Mouse (Mus musculus) liver, embryonic 15.5 days (tissue): ENCODE results near the gene Olfr134. TPM values are rescaled to one million over a fixed set of nuclear protein-coding genes. Genes with fewer than 3 reads are reported as not detected.
"Not testable (repeated sequence)": the region's sequence is repeated elsewhere in the genome, so short reads cannot be mapped to it uniquely, and the experiment has no call there.

ENCODE experiments used
- ATAC-seq: fragments of 200-750 bp; cut with Nextera tagmentation; 2 replicates; pipeline ENCODE4 v1.8.0; 2017; ENCODE audit warnings: moderate number of reproducible peaks, mild to moderate bottlenecking, moderate library complexity; ENCODE audit not compliant: insufficient read depth
- H3K27ac ChIP-seq: fragments of 300-500 bp; sonication (generic); replicated peaks from 2 replicates; pipeline ENCODE4 v1.5.1; 2015; ENCODE audit warnings: mild to moderate bottlenecking, inconsistent platforms
- H3K27me3 ChIP-seq: fragments of 300-500 bp; sonication (generic); 2 replicates; pipeline ENCODE4 v1.6.1; 2015; ENCODE audit warnings: mild to moderate bottlenecking, inconsistent platforms
- H3K36me3 ChIP-seq: fragments of 300-500 bp; sonication (generic); replicated peaks from 2 replicates; pipeline ENCODE4 v1.6.1; 2015; ENCODE audit warnings: moderate library complexity, mild to moderate bottlenecking, inconsistent platforms
- H3K4me1 ChIP-seq: fragments of 300-500 bp; sonication (generic); replicated peaks from 2 replicates; pipeline ENCODE4 v1.6.1; 2015; ENCODE audit warnings: inconsistent platforms
- H3K4me2 ChIP-seq: fragments of 300-500 bp; sonication (generic); 2 replicates; pipeline ENCODE4 v1.6.1; 2015; ENCODE audit warnings: moderate library complexity, mild to moderate bottlenecking, inconsistent platforms
- H3K4me3 ChIP-seq: fragments of 300-500 bp; sonication (generic); replicated peaks from 2 replicates; pipeline ENCODE4 v1.5.1; 2015; ENCODE audit warnings: mild to moderate bottlenecking, inconsistent platforms
- H3K9ac ChIP-seq: fragments of 300-500 bp; sonication (generic); 2 replicates; pipeline ENCODE4 v1.6.1; 2015; ENCODE audit warnings: moderate library complexity, mild to moderate bottlenecking, inconsistent platforms
- H3K9me3 ChIP-seq: fragments of 300-500 bp; sonication (generic); replicated peaks from 2 replicates; pipeline ENCODE4 v1.6.1; 2016; ENCODE audit warnings: inconsistent platforms
- WGBS: fragments of 180-500 bp; shearing (Covaris S2); methylation state at CpG from one replicate; pipeline ENCODE4 v1.1.7; 2015; ENCODE audit warnings: mixed read lengths; ENCODE audit not compliant: insufficient replicate concordance; 5-methylcytosine and 5-hydroxymethylcytosine counted together
- polyA plus RNA-seq: library from polyadenylated mRNA; unstranded; fragments of >200 nt; fragmentation: Nextera tagmentation; extraction: Ambion mirVana; gene quantifications from 2 replicates; pipeline ENCODE4 v1.2.1, GENCODE M21; 2015

Olfr134 gene
- polyA plus RNA-seq, result not detected in 2 replicates

- H3K4me3 ChIP-seq, result no peak within 1 kb of the TSS
- H3K27ac ChIP-seq, result no peak within 1 kb of the TSS
- H3K36me3 ChIP-seq, result no peaks in the 10 kb centered on the region
- no peaks in the 10 kb centered on the region for H3K4me1 ChIP-seq
- no peaks in the 10 kb centered on the region for H3K9me3 ChIP-seq
- H3K9ac ChIP-seq, result no peak within 1 kb of the TSS
- 55% methylated on average over 3 of the region's 3 CpGs for WGBS
- H3K4me2 ChIP-seq, result no peak within 1 kb of the TSS
- no peaks in the 10 kb centered on the region for H3K27me3 ChIP-seq
- no peak for ATAC-seq
Measured at GRCm38 (mm10) chr17:38171088-38171487, at the start of gene Olfr134. Gene Olfr134, plus strand, starts transcription at chr17:38171388.

DNA sequence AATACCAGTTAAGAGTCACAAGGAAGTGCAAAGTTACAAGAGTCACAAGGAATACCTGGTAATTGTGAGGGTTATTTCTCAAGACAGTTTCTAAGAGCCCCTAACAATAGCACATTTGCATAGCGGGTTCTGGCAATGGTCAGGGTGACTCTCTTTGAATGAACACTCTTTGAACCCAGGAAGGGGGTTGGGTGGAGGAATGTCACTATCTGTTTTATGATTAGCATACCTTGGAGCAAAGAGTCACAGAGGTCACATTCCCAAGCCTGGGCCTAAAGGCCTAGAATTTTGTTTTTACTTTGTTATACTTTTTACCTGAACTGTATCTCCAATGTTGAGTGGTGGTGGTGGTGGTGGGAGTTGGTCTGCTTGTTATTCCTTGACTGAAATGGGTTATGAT lies 47.0 kb upstream of the Olfr134 start:
- not testable (repeated sequence) for H3K27me3 ChIP-seq, H3K36me3 ChIP-seq, H3K27ac ChIP-seq, H3K4me2 ChIP-seq, H3K9ac ChIP-seq, H3K4me3 ChIP-seq, H3K9me3 ChIP-seq, ATAC-seq, H3K4me1 ChIP-seq
- 44% methylated on average over 1 of the region's 1 CpGs for WGBS

- not testable (repeated sequence) for H3K36me3 ChIP-seq, H3K27ac ChIP-seq, H3K4me2 ChIP-seq, ATAC-seq, H3K4me3 ChIP-seq, H3K27me3 ChIP-seq, H3K9ac ChIP-seq, H3K9me3 ChIP-seq, H3K4me1 ChIP-seq
- WGBS, result 54% methylated on average over 3 of the region's 3 CpGs
Measured at GRCm38 (mm10) chr17:38125371-38125770, 45.8 kb upstream of the Olfr134 start.

DNA sequence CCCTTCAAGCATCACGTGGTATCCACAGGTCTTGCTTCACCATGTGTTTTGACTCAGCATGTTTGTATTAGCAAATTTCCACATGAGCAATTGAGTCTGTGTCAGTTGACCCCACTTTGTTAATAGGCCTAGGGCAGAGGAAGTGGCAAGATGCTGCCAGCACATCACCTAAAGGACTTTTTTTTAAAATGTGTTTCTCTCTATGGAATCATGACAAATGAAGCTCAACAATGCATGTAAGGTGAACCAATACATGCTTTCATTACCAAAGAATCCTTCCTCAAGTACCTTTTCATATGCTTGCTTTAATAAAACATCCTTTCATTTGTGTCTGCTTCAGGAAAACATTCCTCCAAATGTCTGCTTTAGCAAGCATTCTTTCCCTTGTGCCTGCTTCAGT lies 36.8 kb upstream of the Olfr134 start, which contains the start of gene Olfr132:
Gene Olfr132 (minus strand): TSS at position 101 of the 400 bp plus-strand sequence.
- ATAC-seq, result no peak
- H3K27ac ChIP-seq, result no peak within 1 kb of the TSS
- 29% methylated on average over 1 of the region's 1 CpGs for WGBS
- no peaks in the 10 kb centered on the region for H3K36me3 ChIP-seq
- no peak within 1 kb of the TSS for H3K4me3 ChIP-seq
- H3K9ac ChIP-seq, result no peak within 1 kb of the TSS
- no peaks in the 10 kb centered on the region for H3K27me3 ChIP-seq
- H3K4me1 ChIP-seq, result no peaks in the 10 kb centered on the region
- no peak within 1 kb of the TSS for H3K4me2 ChIP-seq
- no peaks in the 10 kb centered on the region for H3K9me3 ChIP-seq

DNA sequence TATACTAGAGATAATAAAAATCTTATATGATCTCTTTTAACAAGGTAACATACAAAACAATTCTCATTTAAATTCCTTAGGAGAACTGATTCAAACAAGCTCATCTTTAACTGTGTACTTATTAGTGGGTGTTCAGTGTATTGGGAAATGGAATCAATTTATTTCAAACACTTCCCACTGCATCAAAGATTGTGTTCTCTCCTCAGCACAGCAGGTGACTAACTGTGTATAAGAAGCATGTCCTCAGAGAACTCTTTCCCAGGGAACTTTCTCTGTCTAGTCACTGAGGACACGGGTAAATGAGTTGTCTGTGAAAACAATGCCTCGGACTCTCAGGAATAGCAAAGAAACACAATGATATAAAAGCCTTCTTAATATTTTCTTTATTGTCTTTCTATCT lies 26.2 kb upstream of the Olfr134 start, which contains the start of gene Olfr133:
Gene Olfr133 (plus strand): TSS at position 301 of the 400 bp plus-strand sequence.
- H3K9me3 ChIP-seq, result no peaks in the 10 kb centered on the region
- H3K9ac ChIP-seq, result no peak within 1 kb of the TSS
- H3K4me2 ChIP-seq, result no peak within 1 kb of the TSS
- no peaks in the 10 kb centered on the region for H3K27me3 ChIP-seq
- H3K4me3 ChIP-seq, result no peak within 1 kb of the TSS
- no peak for ATAC-seq
- no peaks in the 10 kb centered on the region for H3K4me1 ChIP-seq
- no peaks in the 10 kb centered on the region for H3K36me3 ChIP-seq
- 51% methylated on average over 2 of the region's 2 CpGs for WGBS
- no peak within 1 kb of the TSS for H3K27ac ChIP-seq

- Histone ChIP-seq H3K4me3 (no peak within 1 kb of the TSS), H3K27me3 (no peaks in the 10 kb centered on the region), H3K9ac (no peak within 1 kb of the TSS), H3K4me1 (no peaks in the 10 kb centered on the region), H3K27ac (no peak within 1 kb of the TSS), H3K9me3 (no peaks in the 10 kb centered on the region), H3K4me2 (no peak within 1 kb of the TSS), H3K36me3 (no peaks in the 10 kb centered on the region)
- no peak for ATAC-seq
- 68% methylated on average over 1 of the region's 1 CpGs for WGBS
Measured at GRCm38 (mm10) chr17:38204035-38204434, 32.8 kb downstream of the Olfr134 start, which contains the start of gene Olfr135. Gene Olfr135, plus strand, starts transcription at chr17:38204335.

Other genes starting within 250 kb of the Olfr134 start
- not detected in 2 replicates for gene Olfr761, start 218.3 kb upstream of the Olfr134 start, polyA plus RNA-seq
- gene Olfr129, start 111.3 kb upstream of the Olfr134 start, polyA plus RNA-seq, result not detected in 2 replicates
- not detected in 2 replicates for gene Olfr130, start 107.5 kb upstream of the Olfr134 start, polyA plus RNA-seq
- not detected in 2 replicates for gene Olfr131, start 82.7 kb upstream of the Olfr134 start, polyA plus RNA-seq
- gene Olfr132, start 36.9 kb upstream of the Olfr134 start, polyA plus RNA-seq, result not detected in 2 replicates
- not detected in 2 replicates for gene Olfr133, start 26.1 kb upstream of the Olfr134 start, polyA plus RNA-seq
- not detected in 2 replicates for gene Olfr135, start 32.9 kb downstream of the Olfr134 start, polyA plus RNA-seq
- gene Olfr138, start 89.6 kb downstream of the Olfr134 start, polyA plus RNA-seq, result not detected in 2 replicates
- not detected in 2 replicates for gene Olfr137, start 136.2 kb downstream of the Olfr134 start, polyA plus RNA-seq
- gene Olfr136, start 158.4 kb downstream of the Olfr134 start, polyA plus RNA-seq, result not detected in 2 replicates
- not detected in 2 replicates for gene Esp36, start 248.8 kb downstream of the Olfr134 start, polyA plus RNA-seq